Mouse (Mus musculus) naive thymus-derived CD4-positive, alpha-beta T cell, adult 2 months (primary cell): ENCODE measurements around the gene Gm20388.

Experiments
- DNase-seq: peaks from one replicate; pipeline ENCODE4 v3.0.0-alpha.2; 2011; ENCODE audit warnings: low read depth

Gm20388 gene

DNA sequence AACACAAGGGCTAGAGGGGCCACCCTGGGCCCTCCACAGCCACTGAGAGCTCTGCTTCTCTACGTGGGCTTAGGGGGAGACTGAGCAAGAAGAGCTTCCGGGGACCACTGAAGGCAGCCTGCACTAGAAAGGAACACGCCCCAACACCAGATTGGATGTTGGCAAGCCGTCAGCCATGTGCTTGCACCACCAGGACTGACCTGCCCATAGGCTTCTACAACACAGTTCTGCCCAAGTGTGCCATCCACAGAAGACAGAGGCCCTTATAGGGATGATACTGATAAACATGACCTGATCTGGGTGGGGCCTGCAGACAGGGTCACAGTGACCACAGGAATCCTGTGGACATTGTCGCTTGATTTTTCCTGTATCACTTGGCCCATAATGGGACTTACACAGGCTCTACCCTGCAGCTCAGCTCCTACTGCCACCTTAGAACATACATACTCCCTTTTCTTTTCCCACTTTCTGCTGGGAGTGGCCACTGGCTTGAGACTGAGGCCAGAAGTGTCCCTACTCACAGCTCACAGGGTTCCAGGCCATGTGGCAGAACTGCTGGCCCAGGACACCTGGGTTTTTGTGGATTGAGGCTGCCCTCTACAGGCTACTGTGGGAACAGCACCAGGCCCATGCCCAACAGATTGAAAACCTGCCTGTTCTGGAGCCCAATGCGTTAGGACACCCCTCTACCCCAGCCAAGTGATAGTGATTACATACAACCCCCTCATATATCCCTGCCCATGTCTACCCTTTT is 2422.3 kb downstream of the Gm20388 start:
- peak; percentile 88 for DNase-seq

DNA sequence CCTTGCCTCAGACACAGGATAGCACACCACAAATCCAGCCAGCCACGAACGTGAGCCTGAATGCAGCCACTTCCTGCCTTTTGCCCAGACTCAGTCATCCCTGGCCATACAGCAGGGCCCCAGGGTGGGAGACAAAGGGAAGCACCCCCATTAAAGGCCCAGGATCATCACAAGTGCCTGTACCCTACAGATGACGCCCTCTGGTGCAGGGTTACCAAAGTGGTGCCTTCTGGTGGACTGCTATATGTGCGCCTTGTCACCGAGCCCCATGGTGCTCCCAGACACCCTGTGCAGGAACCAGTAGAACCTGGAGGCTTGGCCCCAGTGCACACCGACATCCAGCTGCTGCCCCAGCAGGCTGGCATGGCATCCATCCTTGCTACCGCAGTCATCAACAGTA is 2422.9 kb downstream of the Gm20388 start:
- no peak for DNase-seq

DNA sequence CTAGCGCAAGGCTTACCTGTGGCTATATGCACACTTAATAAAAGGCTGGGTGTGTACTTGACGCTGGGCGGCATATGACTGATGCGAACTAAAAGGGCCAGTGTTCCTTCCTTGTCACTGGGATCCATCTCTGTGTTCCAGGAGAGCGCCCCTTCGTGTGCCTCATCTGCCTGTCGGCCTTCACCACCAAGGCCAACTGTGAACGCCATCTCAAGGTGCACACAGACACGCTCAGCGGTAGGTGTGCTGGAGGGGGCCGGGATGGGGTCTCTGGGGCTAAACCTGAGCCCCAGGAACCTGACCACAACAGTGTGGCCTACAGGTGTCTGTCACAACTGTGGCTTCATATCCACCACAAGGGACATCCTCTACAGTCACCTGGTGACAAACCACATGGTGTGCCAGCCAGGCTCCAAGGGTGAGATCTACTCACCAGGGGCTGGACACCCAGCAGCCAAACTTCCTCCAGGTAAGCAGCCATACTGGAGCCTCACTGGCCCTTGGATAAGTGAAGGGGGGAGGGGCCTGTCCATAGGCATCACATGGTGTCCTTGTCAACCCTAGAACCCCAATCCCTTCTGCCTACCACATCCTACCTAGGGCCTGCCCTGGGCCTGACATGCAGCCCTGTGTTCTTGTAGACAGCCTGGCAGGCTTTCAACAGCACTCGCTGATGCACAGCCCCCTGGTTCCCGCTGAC is 2424.3 kb downstream of the Gm20388 start:
- no peak for DNase-seq

DNA sequence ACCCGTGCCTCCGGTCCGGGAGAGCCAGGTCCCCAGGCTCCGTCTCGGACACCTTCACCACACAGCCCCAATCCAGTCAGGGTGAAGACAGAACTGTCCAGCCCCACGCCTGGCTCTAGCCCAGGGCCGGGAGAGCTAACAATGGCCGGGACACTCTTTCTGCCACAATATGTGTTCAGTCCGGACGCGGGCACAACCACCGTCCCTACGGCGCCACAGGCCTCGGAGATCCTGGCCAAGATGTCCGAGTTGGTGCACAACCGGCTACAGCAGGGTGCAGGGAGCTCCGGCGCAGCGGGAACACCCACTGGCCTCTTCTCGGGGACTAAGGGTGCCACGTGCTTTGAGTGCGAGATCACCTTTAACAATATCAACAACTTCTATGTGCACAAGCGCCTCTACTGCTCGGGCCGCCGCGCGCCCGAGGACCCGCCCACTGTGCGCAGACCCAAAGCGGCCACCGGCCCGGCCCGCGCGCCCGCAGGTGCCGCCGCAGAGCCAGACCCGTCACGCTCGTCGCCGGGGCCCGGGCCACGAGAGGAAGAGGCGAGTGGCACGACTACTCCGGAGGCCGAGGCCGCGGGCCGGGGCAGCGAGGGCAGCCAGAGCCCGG is 2425.1 kb downstream of the Gm20388 start:
- DNase-seq, result no peak

DNA sequence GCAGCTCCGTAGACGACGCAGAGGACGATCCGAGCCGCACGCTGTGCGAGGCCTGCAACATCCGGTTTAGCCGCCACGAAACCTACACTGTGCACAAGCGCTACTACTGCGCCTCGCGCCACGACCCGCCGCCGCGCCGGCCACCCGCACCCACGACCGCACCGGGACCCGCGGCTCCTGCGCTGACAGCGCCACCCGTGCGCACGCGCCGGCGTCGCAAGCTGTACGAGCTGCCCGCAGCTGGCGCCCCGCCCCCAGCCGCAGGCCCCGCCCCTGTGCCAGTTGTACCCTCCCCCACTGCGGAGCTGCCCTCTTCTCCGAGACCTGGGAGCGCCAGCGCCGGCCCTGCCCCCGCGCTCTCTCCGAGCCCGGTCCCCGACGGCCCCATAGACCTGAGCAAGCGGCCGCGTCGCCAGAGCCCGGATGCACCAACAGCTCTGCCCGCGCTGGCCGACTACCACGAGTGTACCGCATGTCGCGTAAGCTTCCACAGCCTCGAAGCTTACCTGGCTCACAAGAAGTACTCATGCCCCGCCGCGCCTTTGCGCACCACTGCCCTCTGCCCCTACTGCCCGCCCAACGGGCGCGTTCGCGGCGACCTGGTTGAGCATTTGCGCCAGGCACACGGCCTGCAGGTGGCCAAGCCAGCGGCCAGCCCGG is 2425.7 kb downstream of the Gm20388 start:
- no peak for DNase-seq

DNA sequence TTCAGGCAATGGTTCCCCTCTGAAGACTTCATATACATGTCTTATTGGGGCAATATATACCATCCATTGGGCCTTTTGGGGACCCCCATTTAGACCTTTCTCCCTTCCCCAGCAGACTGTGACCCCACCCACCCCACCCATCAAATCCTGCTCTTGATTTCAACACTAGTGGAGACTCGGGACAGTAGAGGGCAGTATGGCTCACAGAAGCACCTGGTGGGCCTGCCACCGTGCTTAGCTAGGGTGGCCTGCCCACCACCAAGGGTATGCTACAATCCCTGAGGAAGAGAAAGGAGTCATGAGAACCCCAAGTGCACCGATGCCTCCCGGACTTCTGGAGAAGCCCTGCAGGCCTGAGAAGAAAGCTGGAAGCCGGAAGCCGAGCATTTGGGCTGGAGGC is 2428.2 kb downstream of the Gm20388 start:
- DNase-seq, result no peak

GRCm38 (mm10) chr8:122340761-122341160 is 2430.1 kb downstream of the Gm20388 start:
- DNase-seq, result no peak

DNA sequence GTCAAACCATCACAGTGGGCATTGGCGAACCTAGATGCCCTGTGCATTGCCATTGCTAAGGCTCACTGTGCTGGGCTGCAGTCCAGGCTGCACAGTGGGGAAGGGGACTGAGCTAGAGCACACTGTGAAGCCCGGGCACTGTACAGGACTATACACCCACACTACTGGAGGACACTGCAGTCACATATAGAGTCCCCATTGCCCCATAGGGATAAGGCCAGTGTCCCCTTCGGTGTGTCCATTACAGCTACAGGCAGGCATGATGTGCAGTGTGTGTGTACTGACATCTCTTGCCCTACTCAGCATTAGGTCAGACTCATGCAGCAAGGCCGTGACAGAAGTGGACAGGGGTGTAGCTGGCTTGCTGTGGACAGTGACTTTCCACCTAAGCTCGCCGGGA is 2431.1 kb downstream of the Gm20388 start:
- DNase-seq, result no peak

GRCm38 (mm10) chr8:122342362-122342761 is 2431.7 kb downstream of the Gm20388 start:
- no peak for DNase-seq

- peak; percentile 52 for DNase-seq
Measured at GRCm38 (mm10) chr8:122342806-122343209, 2432.2 kb downstream of the Gm20388 start.

- no peak for DNase-seq
Measured at GRCm38 (mm10) chr8:122343341-122343740, 2432.7 kb downstream of the Gm20388 start.

DNA sequence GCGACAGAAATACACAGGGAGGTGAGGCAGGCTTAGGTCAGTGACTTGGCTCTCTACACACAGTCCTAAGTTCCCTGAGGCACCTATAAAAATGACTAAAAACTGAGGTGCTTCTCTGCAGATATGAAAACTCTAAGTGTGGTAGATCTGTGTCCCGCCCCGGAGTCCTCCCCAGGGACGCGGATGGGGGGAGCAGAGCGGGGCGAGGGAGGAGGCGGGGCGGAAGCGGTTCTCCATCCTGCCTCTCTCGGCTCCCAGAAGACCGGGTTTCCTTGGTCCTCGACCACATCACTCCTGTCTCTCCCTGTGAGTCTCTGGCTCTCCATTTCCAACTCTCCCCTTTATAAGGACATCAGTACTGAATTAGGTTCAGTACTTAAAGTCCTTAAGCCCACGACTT is 2433.1 kb downstream of the Gm20388 start:
- peak; percentile 55 for DNase-seq

GRCm38 (mm10) chr8:122344219-122344618 is 2433.6 kb downstream of the Gm20388 start:
- no peak for DNase-seq

DNA sequence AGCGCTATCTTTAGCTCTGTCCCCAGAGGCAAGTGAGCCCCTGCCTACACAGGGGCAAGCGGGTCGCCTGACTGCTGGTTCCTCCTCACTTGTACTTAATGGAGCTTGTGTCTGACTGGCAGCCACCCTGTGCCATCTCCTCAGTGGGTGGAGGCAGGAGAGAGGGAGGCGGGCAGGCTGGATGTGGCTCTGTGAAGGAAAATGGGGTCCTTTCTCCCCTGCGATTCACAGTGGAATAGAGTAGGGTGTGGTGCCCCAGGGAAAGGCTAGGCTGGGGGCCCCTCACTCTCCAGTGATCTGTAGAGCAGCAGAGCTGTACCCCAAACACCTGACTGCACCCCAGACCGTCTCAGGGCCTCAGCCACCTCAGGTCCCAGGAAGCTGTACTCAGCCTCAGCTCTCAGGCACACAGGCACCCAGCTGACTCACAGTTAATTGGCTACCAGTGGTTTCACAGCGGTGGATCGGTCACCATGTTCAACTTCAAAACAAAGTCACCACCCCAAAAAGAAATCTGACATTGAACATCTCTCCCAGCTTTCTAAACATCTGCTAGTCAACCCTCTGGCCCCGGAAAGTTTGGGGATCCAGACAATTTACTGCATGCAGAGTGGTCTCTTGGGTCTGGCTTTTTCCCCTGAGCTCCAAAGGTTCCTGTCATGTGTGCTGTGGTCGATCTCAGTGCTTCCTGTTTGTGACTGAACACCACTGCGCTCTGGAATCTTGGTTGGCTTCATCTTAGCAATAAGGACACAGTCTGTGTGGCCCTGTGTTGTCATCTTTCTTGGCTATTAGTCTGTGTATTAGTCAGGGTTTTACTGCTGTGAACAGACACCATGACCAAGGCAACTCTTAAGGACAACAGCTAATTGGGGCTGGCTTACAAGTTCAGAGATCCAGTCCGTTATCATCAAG is 2434.8 kb downstream of the Gm20388 start:
- DNase-seq, result no peak

- DNase-seq, result no peak
Measured at GRCm38 (mm10) chr8:122347811-122348552, 2437.3 kb downstream of the Gm20388 start.

GRCm38 (mm10) chr8:122349357-122350297 is 2439.0 kb downstream of the Gm20388 start:
- DNase-seq, result no peak

DNA sequence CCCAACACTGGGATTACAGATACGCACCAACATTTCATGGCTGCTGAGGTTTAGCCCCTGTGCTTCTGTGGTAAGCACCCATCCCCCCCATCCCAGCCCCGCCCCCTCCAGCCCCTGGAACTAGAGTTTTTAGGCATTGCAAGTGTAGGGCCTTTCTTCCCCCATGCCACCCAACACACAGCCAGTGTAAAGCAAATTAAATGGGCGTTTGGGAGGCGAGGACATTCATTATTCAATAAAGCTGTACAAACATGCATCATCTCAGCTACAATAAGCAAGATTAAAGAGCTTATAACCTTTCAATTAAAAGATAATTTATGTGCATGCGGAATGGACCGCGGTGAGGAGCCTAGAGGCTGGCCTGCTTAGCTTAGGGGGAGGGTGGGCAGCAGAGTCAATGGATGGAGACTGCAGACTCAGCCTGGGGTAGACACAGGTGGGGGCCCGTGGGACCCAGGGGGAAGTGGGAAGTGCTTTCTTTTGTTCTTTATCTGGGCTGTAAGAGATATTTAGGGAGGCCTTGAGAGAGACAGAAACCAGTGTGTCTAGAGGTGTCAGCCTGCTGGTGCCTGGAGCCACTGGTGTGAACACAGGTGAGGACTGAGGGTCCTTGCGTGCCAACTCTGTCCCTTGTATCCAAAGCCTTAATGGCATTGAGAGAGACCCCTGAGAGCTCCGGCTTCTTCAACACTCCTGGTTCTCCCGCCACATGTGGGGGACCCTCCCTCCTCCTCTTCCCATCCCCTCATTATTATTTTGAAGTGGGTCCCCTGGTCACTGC is 2439.9 kb downstream of the Gm20388 start:
- no peak for DNase-seq

- DNase-seq, result no peak
Measured at GRCm38 (mm10) chr8:122354157-122354556, 2443.5 kb downstream of the Gm20388 start.
